9 mouse cellular contexts compared by ENCODE assay signal in the genomic region with DNA sequence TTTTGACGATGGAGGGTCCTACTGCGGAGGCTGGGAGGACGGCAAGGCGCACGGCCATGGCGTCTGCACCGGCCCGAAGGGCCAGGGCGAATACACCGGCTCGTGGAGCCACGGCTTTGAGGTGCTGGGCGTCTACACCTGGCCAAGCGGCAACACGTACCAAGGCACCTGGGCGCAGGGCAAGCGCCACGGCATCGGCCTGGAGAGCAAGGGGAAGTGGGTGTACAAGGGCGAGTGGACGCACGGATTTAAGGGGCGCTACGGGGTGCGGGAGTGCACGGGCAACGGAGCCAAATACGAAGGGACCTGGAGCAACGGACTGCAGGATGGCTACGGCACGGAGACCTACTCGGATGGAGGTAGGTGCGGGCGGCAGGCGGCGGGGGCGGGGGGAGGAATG. TPM values are rescaled to one million over a fixed set of nuclear protein-coding genes. Genes with fewer than 3 reads are reported as not detected.
A peak's percentile ranks its signal among the peaks of the same experiment; 100 is the strongest.
DNase-seq lines count a peak whose midpoint lies in the region; ATAC-seq lines count a peak whose summit lies in the region.
"Had no signal": no experiment of that assay in that cellular context is flagged by ENCODE, and none has a peak within 500 bp of the region (broad histone marks: within the 10 kb centered on the region; RNA-seq: fewer than 3 reads in every experiment).

No protein-coding gene starts in this region.

- peak overlapping the region; percentile 89 for H3K4me2 ChIP-seq in kidney, embryonic 14.5 days (replicated peaks; ENCODE audit: low read depth, low read length)
- peak overlapping the region; percentile 92 for H3K4me2 ChIP-seq in forebrain, embryonic 16.5 days (ENCODE audit: low read length)
- H3K4me2 ChIP-seq in midbrain, embryonic 13.5 days (replicated peaks) = peak overlapping the region; percentile 86

- no peaks in the 10 kb centered on the region; the same call in 1 of the 2 replicates for H3K9me3 ChIP-seq in kidney, embryonic 14.5 days (ENCODE audit: control insufficient read depth, low read length)
- H3K9me3 ChIP-seq in forebrain, embryonic 16.5 days (ENCODE audit: control insufficient read depth, low read length) = no peaks in the 10 kb centered on the region
- peaks cover 3% of the 10 kb centered on the region; the same call in 1 of the 2 replicates for H3K9me3 ChIP-seq in midbrain, embryonic 13.5 days

- H3K4me3 ChIP-seq in kidney, embryonic 14.5 days (ENCODE audit: low read length) = peak overlapping the region; percentile 50
- peak overlapping the region; percentile 77 for H3K4me3 ChIP-seq in forebrain, embryonic 16.5 days (replicated peaks; ENCODE audit: low read length)
- peak overlapping the region; percentile 68 for H3K4me3 ChIP-seq in midbrain, embryonic 13.5 days (replicated peaks)

- no peak for DNase-seq in kidney, postnatal 14 days
- peak; percentile 56 to 71 for DNase-seq in cerebellum, adult 18-20 months
- DNase-seq in adrenal gland, adult 18-20 months (ENCODE audit: low spot score in 2 of 2) = no peak
- no peak for DNase-seq in yolk sac, embryonic 10.5 days (ENCODE audit: low spot score)
- no peak for DNase-seq in gastrocnemius, postnatal 25 days

- H3K9ac ChIP-seq in kidney, embryonic 14.5 days (ENCODE audit: low read depth, low read length) = no peak overlapping the region
- H3K9ac ChIP-seq in forebrain, embryonic 16.5 days (replicated peaks; ENCODE audit: low read depth, low read length) = peak overlapping the region; percentile 78
- H3K9ac ChIP-seq in midbrain, embryonic 13.5 days (replicated peaks) = peak overlapping the region; percentile 73

- H3K27me3 ChIP-seq in kidney, embryonic 14.5 days (ENCODE audit: control insufficient read depth, insufficient read depth, low read length) = peaks cover 64% of the 10 kb centered on the region
- H3K27me3 ChIP-seq in forebrain, embryonic 16.5 days (replicated peaks; ENCODE audit: control insufficient read depth, insufficient read depth, low read length) = peaks cover 20% of the 10 kb centered on the region
- H3K27me3 ChIP-seq in midbrain, embryonic 13.5 days = peaks cover 59% of the 10 kb centered on the region

- under 1% methylated on average over 33 of the region's 37 CpGs for WGBS in kidney, embryonic 14.5 days
- 0% methylated on average over 37 of the region's 37 CpGs for WGBS in forebrain, embryonic 16.5 days
- 0% methylated on average over 37 of the region's 37 CpGs for WGBS in midbrain, embryonic 13.5 days

- ATAC-seq in kidney, embryonic 14.5 days (ENCODE audit: low FRiP score, low TSS enrichment) = no peak
- ATAC-seq in forebrain, embryonic 16.5 days = no peak
- peak; percentile 44 for ATAC-seq in midbrain, embryonic 13.5 days

- peaks cover 11% of the 10 kb centered on the region for H3K4me1 ChIP-seq in kidney, embryonic 14.5 days (ENCODE audit: control insufficient read depth, insufficient read depth, low read length)
- H3K4me1 ChIP-seq in forebrain, embryonic 16.5 days (replicated peaks; ENCODE audit: control insufficient read depth, insufficient read depth, low read length) = peaks cover 28% of the 10 kb centered on the region
- peaks cover 39% of the 10 kb centered on the region for H3K4me1 ChIP-seq in midbrain, embryonic 13.5 days (replicated peaks)

- H3K27ac ChIP-seq in kidney, embryonic 14.5 days (ENCODE audit: low read depth, low read length) = no peak overlapping the region
- peak overlapping the region; percentile 14; the same call in 1 of the 2 replicates for H3K27ac ChIP-seq in forebrain, embryonic 16.5 days (ENCODE audit: low read length)
- peak overlapping the region; percentile 57 for H3K27ac ChIP-seq in midbrain, embryonic 13.5 days

- no peaks in the 10 kb centered on the region for H3K36me3 ChIP-seq in kidney, embryonic 14.5 days (ENCODE audit: control insufficient read depth, insufficient read depth, low read length)
- H3K36me3 ChIP-seq in forebrain, embryonic 16.5 days (ENCODE audit: control insufficient read depth, insufficient read depth) = no peaks in the 10 kb centered on the region
- H3K36me3 ChIP-seq in midbrain, embryonic 13.5 days = no peaks in the 10 kb centered on the region

RNA-seq across cellular contexts. Expression of a gene that starts 1.2 kb away (rescaled TPM):
- polyA plus RNA-seq in kidney, embryonic 14.5 days (2014; fragmentation: Nextera tagmentation; extraction: Ambion mirVana) = 0.30 and 0.46 TPM in 2 replicates
- polyA plus RNA-seq in forebrain, embryonic 16.5 days (2015; fragmentation: Nextera tagmentation; extraction: Ambion mirVana) = 93.4 and 95.3 TPM in 2 replicates
- polyA plus RNA-seq in midbrain, embryonic 13.5 days (2015; fragmentation: Nextera tagmentation; extraction: Ambion mirVana) = 62.3 and 65.4 TPM in 2 replicates
- total RNA-seq in adrenal gland, adult 18-20 months (2021) = 1 to 10 TPM; 2.3 to 3.3 TPM
- not detected for total RNA-seq in gastrocnemius, postnatal 25 days (2021)
- total RNA-seq: hematopoietic stem cell, adult 5-6 weeks had no signal

Comparison
In these comparisons a context has a peak if more than half of its experiments do, and no peak if none do; other contexts are left out.
1. DNase-seq: peak in cerebellum, adult 18-20 months (2 of 2); none in kidney, postnatal 14 days (single experiment), adrenal gland, adult 18-20 months (0 of 2), yolk sac, embryonic 10.5 days (single experiment) and gastrocnemius, postnatal 25 days (single experiment).
2. RNA of a gene that starts 1.2 kb away (polyA plus RNA-seq): 93.4 to 95.3 TPM in forebrain, embryonic 16.5 days and 62.3 to 65.4 TPM in midbrain, embryonic 13.5 days; 0.30 to 0.46 TPM in kidney, embryonic 14.5 days; every median in the first group is over 10 times any median in the second.
3. Peak in every context shown above with its lines, with median percentiles within 50 percentile points of each other: H3K4me2 ChIP-seq and H3K4me3 ChIP-seq.